Mouse (Mus musculus) subcutaneous adipose tissue, adult 2 months (tissue): ENCODE results near the gene Coq9. TPM values are rescaled to one million over a fixed set of nuclear protein-coding genes. Genes with fewer than 3 reads are reported as not detected.

Experiments
- polyA plus RNA-seq: library from polyadenylated mRNA; depleted of rRNA; stranded (reverse); fragments of >200 nt; gene quantifications from 2 replicates; pipeline ENCODE4 v1.2.3, GENCODE M21; 2012; ENCODE audit warnings: low replicate concordance; rRNA removed

The Coq9 gene
- polyA plus RNA-seq, result 175 and 245 TPM in 2 replicates

GRCm38 (mm10) chr8:94837662-94838574, at the start of gene Coq9, which contains the start of gene Ciapin1:
Gene Coq9 (plus strand): TSS chr8:94838321.
Gene Ciapin1 (minus strand): TSS chr8:94838358.

GRCm38 (mm10) chr8:94810153-94810552, 28.0 kb upstream of the Coq9 start, which contains the start of gene Ccl17:
Gene Ccl17 (plus strand): TSS chr8:94810453.

GRCm38 (mm10) chr8:94857346-94858173, 19.4 kb downstream of the Coq9 start, which contains the start of gene Polr2c:
Gene Polr2c (plus strand): TSS chr8:94857450.

GRCm38 (mm10) chr8:94876197-94876730, 38.1 kb downstream of the Coq9 start, which contains the start of gene Dok4:
Gene Dok4 (minus strand): TSS chr8:94876330.

Other genes with a start within 250 kb of the Coq9 start
- 8.9 and 11.7 TPM in 2 replicates for gene Rspry1, start 236.4 kb upstream of the Coq9 start, polyA plus RNA-seq
- gene Fam192a, start 236.3 kb upstream of the Coq9 start, polyA plus RNA-seq, result 19.9 and 21.5 TPM in 2 replicates
- 104 and 142 TPM in 2 replicates for gene Arl2bp, start 171.7 kb upstream of the Coq9 start, polyA plus RNA-seq
- gene Pllp, start 142.0 kb upstream of the Coq9 start, polyA plus RNA-seq, result 25.6 and 29.9 TPM in 2 replicates
- gene Ccl22, start 92.7 kb upstream of the Coq9 start, polyA plus RNA-seq, result 3.3 and 5.1 TPM in 2 replicates
- 9.1 and 15.8 TPM in 2 replicates for gene Cx3cl1, start 66.3 kb upstream of the Coq9 start, polyA plus RNA-seq
- gene Ccl17, start 27.9 kb upstream of the Coq9 start, polyA plus RNA-seq, result 0.44 and 1.3 TPM in 2 replicates
- gene Ciapin1, start within 50 bp of the Coq9 start, polyA plus RNA-seq, result 31.1 and 42.8 TPM in 2 replicates
- 78.9 and 117 TPM in 2 replicates for gene Polr2c, start 19.1 kb downstream of the Coq9 start, polyA plus RNA-seq
- 27.2 and 32.0 TPM in 2 replicates for gene Dok4, start 38.0 kb downstream of the Coq9 start, polyA plus RNA-seq
- gene Ccdc102a, start 79.8 kb downstream of the Coq9 start, polyA plus RNA-seq, result 14.8 and 31.5 TPM in 2 replicates
- 3.8 and 4.9 TPM in 2 replicates for gene Adgrg5, start 85.4 kb downstream of the Coq9 start, polyA plus RNA-seq
- 107 and 240 TPM in 2 replicates for gene Adgrg1, start 136.4 kb downstream of the Coq9 start, polyA plus RNA-seq
- gene Adgrg3, start 179.4 kb downstream of the Coq9 start, polyA plus RNA-seq, result 4.5 and 10.2 TPM in 2 replicates
- gene Drc7, start 216.8 kb downstream of the Coq9 start, polyA plus RNA-seq, result not detected in 2 replicates
- gene Katnb1, start 242.9 kb downstream of the Coq9 start, polyA plus RNA-seq, result 17.3 and 27.8 TPM in 2 replicates